9 mouse cellular contexts compared by ENCODE assay signal in the genomic region with DNA sequence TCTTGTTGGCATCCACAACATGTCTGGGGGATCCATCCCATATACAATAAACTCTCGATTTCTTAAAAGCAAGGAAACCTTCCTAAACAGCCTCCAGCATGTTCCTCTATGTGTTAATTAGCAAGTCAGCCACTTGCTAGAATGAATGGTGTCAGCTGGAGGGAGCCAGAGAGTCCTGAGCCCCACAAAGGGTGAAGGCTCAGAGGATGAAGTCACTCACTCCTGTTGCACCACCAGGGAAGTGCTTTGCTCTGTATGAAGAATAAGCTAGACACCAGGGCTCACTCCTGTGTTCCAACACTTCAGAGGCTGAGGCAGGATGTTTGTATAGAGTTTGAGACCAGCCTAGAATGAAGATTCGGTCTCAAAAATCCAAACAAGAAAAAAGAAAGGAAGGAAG. TPM values are rescaled to one million over a fixed set of nuclear protein-coding genes. Genes with fewer than 3 reads are reported as not detected.
DNase-seq lines count a peak whose midpoint lies in the region; ATAC-seq and TF ChIP-seq lines count a peak whose summit lies in the region.
"Had no signal": no experiment of that assay in that cellular context is flagged by ENCODE, and none has a peak within 500 bp of the region (broad histone marks: within the 10 kb centered on the region; RNA-seq: fewer than 3 reads in every experiment).

No protein-coding gene starts in this region.

- no peaks in the 10 kb centered on the region for H3K36me3 ChIP-seq in forebrain, embryonic 14.5 days (ENCODE audit: control insufficient read depth, insufficient read depth, low read length)
- H3K36me3 ChIP-seq in forebrain, embryonic 12.5 days (replicated peaks): no peaks in the 10 kb centered on the region
- H3K36me3 ChIP-seq in thymus, adult 2 months (ENCODE audit: control insufficient read depth, insufficient read depth, low read length): no peaks in the 10 kb centered on the region
- H3K36me3 ChIP-seq in small intestine, adult 2 months (ENCODE audit: control insufficient read depth, insufficient read depth, low read length): no peaks in the 10 kb centered on the region
- no peaks in the 10 kb centered on the region for H3K36me3 ChIP-seq in forebrain, embryonic 16.5 days (ENCODE audit: control insufficient read depth, insufficient read depth)
- H3K36me3 ChIP-seq in forebrain, embryonic 15.5 days: no peaks in the 10 kb centered on the region
- H3K36me3 ChIP-seq: liver, embryonic 13.5 days had no signal

- no peak overlapping the region for H3K9ac ChIP-seq in forebrain, embryonic 14.5 days (ENCODE audit: low read length)
- H3K9ac ChIP-seq in forebrain, embryonic 12.5 days: no peak overlapping the region
- H3K9ac ChIP-seq in forebrain, embryonic 16.5 days (replicated peaks; ENCODE audit: low read depth, low read length): no peak overlapping the region
- no peak overlapping the region for H3K9ac ChIP-seq in forebrain, embryonic 15.5 days (replicated peaks)
- H3K9ac ChIP-seq: liver, embryonic 13.5 days had no signal

- TF ChIP-seq POLR2A in thymus, adult 2 months (IDR thresholded peaks at IDR 0.05; ENCODE audit: control insufficient read depth, extremely low read depth, insufficient read depth, low read length, poor library complexity): no peak
- TF ChIP-seq POLR2A in small intestine, adult 2 months (IDR thresholded peaks at IDR 0.05; ENCODE audit: low read depth, low read length): no peak

- H3K4me3 ChIP-seq in forebrain, embryonic 14.5 days (ENCODE audit: low read depth, low read length): no peak overlapping the region
- no peak overlapping the region for H3K4me3 ChIP-seq in forebrain, embryonic 12.5 days (replicated peaks)
- H3K4me3 ChIP-seq in thymus, adult 2 months (ENCODE audit: control insufficient read depth, insufficient read depth, low read length): no peak overlapping the region
- no peak overlapping the region for H3K4me3 ChIP-seq in small intestine, adult 2 months (ENCODE audit: low read depth, low read length)
- no peak overlapping the region for H3K4me3 ChIP-seq in forebrain, embryonic 16.5 days (replicated peaks; ENCODE audit: low read length)
- H3K4me3 ChIP-seq in forebrain, embryonic 15.5 days: no peak overlapping the region
- H3K4me3 ChIP-seq: liver, embryonic 13.5 days had no signal

- DNase-seq in forebrain, embryonic 14.5 days (ENCODE audit: low spot score): peak; percentile 37
- DNase-seq in thymus, adult 2 months: peak; percentile 10
- no peak for DNase-seq in thymus, postnatal 36 days
- DNase-seq in heart, postnatal 4 days: peak; percentile 61
- DNase-seq: liver, embryonic 13.5 days had no signal

- WGBS in forebrain, embryonic 14.5 days: 52% methylated on average over 2 of the region's 2 CpGs
- 50% methylated on average over 2 of the region's 2 CpGs for WGBS in forebrain, embryonic 12.5 days
- WGBS in thymus, adult 2 months: 55% methylated on average over 2 of the region's 2 CpGs
- 51% methylated on average over 2 of the region's 2 CpGs for WGBS in small intestine, adult 2 months
- WGBS in forebrain, embryonic 16.5 days: 47% methylated on average over 2 of the region's 2 CpGs
- WGBS in forebrain, embryonic 15.5 days: 56% methylated on average over 2 of the region's 2 CpGs

- no peak overlapping the region for H3K4me2 ChIP-seq in forebrain, embryonic 14.5 days (ENCODE audit: low read length)
- H3K4me2 ChIP-seq in forebrain, embryonic 12.5 days: no peak overlapping the region
- no peak overlapping the region for H3K4me2 ChIP-seq in forebrain, embryonic 16.5 days (ENCODE audit: low read length)
- H3K4me2 ChIP-seq in forebrain, embryonic 15.5 days (replicated peaks): no peak overlapping the region
- H3K4me2 ChIP-seq: liver, embryonic 13.5 days had no signal

- no peak for TF ChIP-seq CTCF in thymus, adult 2 months (IDR thresholded peaks at IDR 0.05; ENCODE audit: borderline replicate concordance, control insufficient read depth, extremely low read depth, insufficient read depth, low read length, poor library complexity)
- 0 out of 2 replicates have a peak, but pooled peaks have one; percentile 16 for TF ChIP-seq CTCF in small intestine, adult 2 months (IDR thresholded peaks at IDR 0.05; ENCODE audit: extremely low read depth, insufficient read length, insufficient replicate concordance, low read depth, low read length)

- H3K27ac ChIP-seq in forebrain, embryonic 14.5 days (ENCODE audit: low read depth, low read length): no peak overlapping the region
- no peak overlapping the region for H3K27ac ChIP-seq in forebrain, embryonic 12.5 days
- H3K27ac ChIP-seq in thymus, adult 2 months (ENCODE audit: control insufficient read depth, insufficient read depth, low read length): no peak overlapping the region
- H3K27ac ChIP-seq in small intestine, adult 2 months (ENCODE audit: insufficient read depth, low read depth, low read length): no peak overlapping the region
- no peak overlapping the region for H3K27ac ChIP-seq in forebrain, embryonic 16.5 days (ENCODE audit: low read length)
- no peak overlapping the region for H3K27ac ChIP-seq in forebrain, embryonic 15.5 days (replicated peaks)
- H3K27ac ChIP-seq: liver, embryonic 13.5 days had no signal

- H3K4me1 ChIP-seq in forebrain, embryonic 14.5 days (ENCODE audit: control insufficient read depth, insufficient read depth, low read length): peaks cover 3% of the 10 kb centered on the region
- peaks cover 26% of the 10 kb centered on the region for H3K4me1 ChIP-seq in forebrain, embryonic 12.5 days
- peaks cover 8% of the 10 kb centered on the region; the same call in 1 of the 2 replicates for H3K4me1 ChIP-seq in thymus, adult 2 months (replicated peaks; ENCODE audit: control insufficient read depth, insufficient read depth, low read length)
- H3K4me1 ChIP-seq in small intestine, adult 2 months (ENCODE audit: control insufficient read depth, insufficient read depth, insufficient read length, low read length): no peaks in the 10 kb centered on the region
- H3K4me1 ChIP-seq in forebrain, embryonic 16.5 days (replicated peaks; ENCODE audit: control insufficient read depth, insufficient read depth, low read length): peaks cover 17% of the 10 kb centered on the region
- peaks cover 24% of the 10 kb centered on the region for H3K4me1 ChIP-seq in forebrain, embryonic 15.5 days

- no peaks in the 10 kb centered on the region for H3K9me3 ChIP-seq in forebrain, embryonic 14.5 days (replicated peaks; ENCODE audit: control insufficient read depth, low read length)
- H3K9me3 ChIP-seq in forebrain, embryonic 12.5 days: no peaks in the 10 kb centered on the region
- H3K9me3 ChIP-seq in forebrain, embryonic 16.5 days (ENCODE audit: control insufficient read depth, low read length): no peaks in the 10 kb centered on the region
- H3K9me3 ChIP-seq in forebrain, embryonic 15.5 days: no peaks in the 10 kb centered on the region
- H3K9me3 ChIP-seq: liver, embryonic 13.5 days had no signal

- no peaks in the 10 kb centered on the region for H3K27me3 ChIP-seq in forebrain, embryonic 14.5 days (replicated peaks; ENCODE audit: control insufficient read depth, insufficient read depth, low read length)
- peaks cover 2% of the 10 kb centered on the region; the same call in 1 of the 2 replicates for H3K27me3 ChIP-seq in forebrain, embryonic 12.5 days
- no peaks in the 10 kb centered on the region; the same call in 1 of the 2 replicates for H3K27me3 ChIP-seq in thymus, adult 2 months (ENCODE audit: control insufficient read depth, insufficient read depth, low read length)
- H3K27me3 ChIP-seq in small intestine, adult 2 months (ENCODE audit: control insufficient read depth, insufficient read depth, low read length): peaks cover 5% of the 10 kb centered on the region; the same call in 1 of the 2 replicates
- H3K27me3 ChIP-seq in forebrain, embryonic 16.5 days (replicated peaks; ENCODE audit: control insufficient read depth, insufficient read depth, low read length): no peaks in the 10 kb centered on the region
- no peaks in the 10 kb centered on the region for H3K27me3 ChIP-seq in forebrain, embryonic 15.5 days

- no peak for ATAC-seq in forebrain, embryonic 14.5 days
- ATAC-seq in forebrain, embryonic 12.5 days (ENCODE audit: low FRiP score): no peak
- no peak for ATAC-seq in forebrain, embryonic 16.5 days
- ATAC-seq in forebrain, embryonic 15.5 days (replicated peaks): no peak

RNA-seq across cellular contexts. Expression of a gene that starts 1.5 kb away (rescaled TPM):
- polyA plus RNA-seq in forebrain, embryonic 14.5 days (2014; fragmentation: Nextera tagmentation; extraction: Ambion mirVana): 9.1 and 10.8 TPM in 2 replicates
- polyA plus RNA-seq in forebrain, embryonic 12.5 days (2016; fragmentation: Nextera tagmentation; extraction: Ambion mirVana): 13.9 and 19.1 TPM in 2 replicates
- polyA plus RNA-seq in thymus, adult 2 months (2012; rRNA removed): 60.9 and 64.8 TPM in 2 replicates
- 10 to 100 TPM; 85.5 to 97.3 TPM for total RNA-seq in heart, postnatal 4 days (2021)
- 8.7 and 12.8 TPM in 2 replicates for polyA plus RNA-seq in small intestine, adult 2 months (2012; rRNA removed)
- 13.6 and 16.5 TPM in 2 replicates for polyA plus RNA-seq in forebrain, embryonic 16.5 days (2015; fragmentation: Nextera tagmentation; extraction: Ambion mirVana)
- 15.7 and 16.0 TPM in 2 replicates for polyA plus RNA-seq in forebrain, embryonic 15.5 days (2015; fragmentation: Nextera tagmentation; extraction: Ambion mirVana)

Comparison
In these comparisons a context has a peak if more than half of its experiments do, and no peak if none do; other contexts are left out.
1. DNase-seq: peak in forebrain, embryonic 14.5 days (single experiment), thymus, adult 2 months (single experiment) and heart, postnatal 4 days (single experiment); none in thymus, postnatal 36 days (0 of 2).